Mouse (Mus musculus): Measurements from ENCODE around the gene Syne3.

Syne3 gene

DNA sequence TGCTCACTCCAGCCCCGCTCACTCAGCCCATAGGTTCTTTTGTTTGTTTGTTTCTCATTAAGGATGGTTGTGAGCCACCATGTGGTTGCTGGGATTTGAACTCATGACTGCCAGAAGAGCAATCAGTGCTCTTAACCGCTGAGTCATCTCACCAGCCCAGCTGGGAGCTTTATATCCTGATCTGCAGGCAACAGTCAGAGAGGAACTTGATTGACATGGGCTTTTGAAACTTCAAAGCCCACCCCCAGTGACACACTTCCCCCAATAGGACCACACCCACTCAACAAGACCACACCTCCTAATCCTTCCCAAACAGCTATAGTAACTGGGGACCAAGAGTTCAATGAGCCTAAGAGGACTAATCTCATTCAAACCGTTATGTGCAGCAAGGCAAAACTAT, 85.1 kb downstream of the Syne3 start:
- DNase-seq (ENCODE audit: low spot score in 2 of 2) = no peak

DNA sequence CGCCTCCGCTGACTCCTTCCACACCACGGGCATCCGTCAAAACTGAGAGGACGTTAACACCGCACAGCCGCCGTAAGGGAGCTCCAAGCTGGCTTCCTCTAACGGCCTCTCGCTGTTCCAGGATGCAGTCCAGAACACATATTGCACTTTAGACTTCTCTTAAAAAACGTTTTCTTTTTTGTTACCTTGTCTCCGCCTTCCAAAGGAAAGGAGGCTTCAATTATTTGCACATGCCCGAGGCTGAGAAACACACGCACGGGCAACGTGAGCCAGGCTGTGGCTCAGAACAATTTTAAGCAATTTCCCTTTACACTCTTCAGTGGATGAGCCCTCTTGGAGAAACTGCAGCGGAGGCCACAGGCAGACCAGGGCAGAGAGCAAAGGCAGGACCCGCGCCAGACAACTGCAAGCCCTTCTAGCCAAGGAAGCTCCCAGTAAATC, 85.6 kb downstream of the Syne3 start:
- no peak for DNase-seq (ENCODE audit: low spot score in 2 of 2)

DNA sequence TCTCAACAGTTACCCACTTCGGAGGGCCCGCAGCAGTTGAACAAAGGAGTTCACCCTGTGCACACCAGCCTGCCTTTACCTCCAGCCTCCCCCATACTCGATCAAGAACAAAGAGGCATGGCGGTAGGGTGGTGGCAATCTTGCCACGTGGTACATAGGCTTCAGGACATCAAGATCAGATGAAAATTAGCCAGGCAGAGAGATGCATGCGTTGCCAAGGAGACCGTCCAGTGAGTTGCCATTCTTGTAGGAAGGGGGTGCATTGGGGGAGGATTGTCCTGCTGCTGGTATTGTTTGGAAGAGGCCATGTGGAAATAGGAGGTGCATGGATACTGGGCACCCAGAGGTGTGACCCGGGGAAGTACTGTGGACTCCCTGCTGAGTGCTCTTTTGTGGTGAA, 87.0 kb downstream of the Syne3 start:
- no peak for DNase-seq (ENCODE audit: low spot score in 2 of 2)

DNA sequence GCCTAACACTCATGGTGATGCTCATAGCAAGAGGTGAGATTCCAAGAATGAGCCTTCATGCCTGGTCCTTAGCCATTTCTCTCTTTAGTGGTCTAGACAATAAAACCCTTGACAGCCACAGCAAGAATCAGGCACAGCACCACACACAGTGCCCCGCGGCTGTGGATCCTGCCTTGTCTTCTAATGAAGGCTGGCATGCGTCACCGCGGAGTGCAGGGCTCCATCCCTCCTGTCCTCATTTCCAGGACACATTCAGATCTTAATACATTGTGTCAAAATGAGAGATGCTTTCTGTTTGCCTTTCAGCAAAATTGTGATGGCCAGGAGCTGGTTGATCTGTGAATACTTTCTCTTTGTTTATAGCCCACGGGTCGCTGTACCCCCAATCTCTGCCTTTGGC, 88.5 kb downstream of the Syne3 start:
- no peak for DNase-seq (ENCODE audit: low spot score in 2 of 2)

DNA sequence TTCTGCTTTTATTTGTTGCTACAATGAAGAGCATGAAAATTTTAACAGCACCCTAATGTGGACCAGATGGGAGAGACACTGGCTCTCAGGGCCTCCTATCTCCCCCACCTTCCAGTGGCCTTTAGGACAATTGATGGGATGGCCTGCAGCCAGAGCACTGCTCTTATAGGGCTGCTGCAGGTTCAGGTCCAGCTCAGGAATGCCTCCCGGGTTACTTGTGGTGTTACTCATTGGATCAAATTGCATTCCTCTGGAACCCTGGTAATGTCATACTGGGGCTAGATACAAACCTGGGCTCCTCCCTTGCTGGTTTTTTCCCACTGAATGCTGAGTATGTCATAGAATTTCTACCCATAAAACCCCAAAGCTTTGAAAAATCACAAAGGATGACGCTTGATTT, 90.4 kb downstream of the Syne3 start:
- DNase-seq (ENCODE audit: low spot score in 2 of 2) = no peak

DNA sequence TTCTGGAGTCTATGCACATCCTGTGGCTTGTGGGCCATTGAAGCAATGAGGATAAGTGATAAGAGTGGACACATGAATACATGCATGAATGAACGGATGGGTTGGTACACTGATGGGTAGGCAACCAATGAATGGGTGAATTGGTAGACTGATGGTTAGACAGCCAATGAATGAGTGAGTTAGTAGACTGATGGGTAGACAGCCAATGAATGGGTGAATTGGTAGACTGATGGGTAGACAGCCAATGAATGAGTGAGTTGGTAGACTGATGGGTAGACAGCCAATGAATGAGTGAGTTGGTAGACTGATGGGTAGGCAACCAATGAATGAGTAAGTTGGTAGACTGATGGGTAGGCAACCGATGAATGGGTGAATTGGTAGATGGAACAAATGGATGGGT, 91.7 kb downstream of the Syne3 start:
- no peak for DNase-seq (ENCODE audit: low spot score in 2 of 2)

DNA sequence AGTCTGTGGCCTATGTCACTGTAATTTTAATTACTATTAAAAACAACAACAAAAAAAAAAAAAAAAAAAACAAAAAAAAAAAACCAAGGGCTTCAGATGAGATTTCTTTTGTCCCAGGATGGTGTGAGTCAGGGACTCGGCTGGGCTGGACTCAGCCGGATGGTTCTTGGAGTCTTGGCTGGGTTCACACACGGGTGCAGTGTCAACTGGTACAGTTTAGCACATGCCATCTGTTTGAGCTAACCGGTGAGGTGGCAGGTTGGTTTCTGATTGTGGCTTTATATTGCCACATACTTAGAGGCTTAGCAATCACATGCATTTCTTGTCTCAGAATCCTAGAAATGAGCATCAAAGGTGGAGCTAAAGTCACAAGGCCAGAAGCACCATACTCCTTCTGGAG, 92.3 kb downstream of the Syne3 start:
- DNase-seq (ENCODE audit: low spot score in 2 of 2) = no peak

DNA sequence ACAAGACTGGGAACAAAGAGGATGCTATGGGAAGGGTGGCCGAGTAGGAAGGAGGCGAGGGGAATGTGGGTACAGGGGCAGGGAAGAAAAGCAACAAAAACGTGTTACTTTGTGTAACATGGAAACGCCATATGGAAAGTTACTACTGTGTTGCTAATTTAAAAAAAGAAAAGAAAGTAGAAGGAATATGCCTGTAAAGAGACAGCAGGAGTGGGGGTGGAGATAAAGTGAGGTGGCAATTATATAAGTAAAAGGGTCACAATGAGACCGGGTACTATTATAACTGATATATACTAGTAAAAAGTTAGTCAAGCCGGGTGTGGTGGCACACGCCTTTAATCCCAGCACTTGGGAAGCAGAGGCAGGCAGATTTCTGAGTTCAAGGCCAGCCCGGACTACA, 92.8 kb downstream of the Syne3 start:
- no peak for DNase-seq (ENCODE audit: low spot score in 2 of 2)

DNA sequence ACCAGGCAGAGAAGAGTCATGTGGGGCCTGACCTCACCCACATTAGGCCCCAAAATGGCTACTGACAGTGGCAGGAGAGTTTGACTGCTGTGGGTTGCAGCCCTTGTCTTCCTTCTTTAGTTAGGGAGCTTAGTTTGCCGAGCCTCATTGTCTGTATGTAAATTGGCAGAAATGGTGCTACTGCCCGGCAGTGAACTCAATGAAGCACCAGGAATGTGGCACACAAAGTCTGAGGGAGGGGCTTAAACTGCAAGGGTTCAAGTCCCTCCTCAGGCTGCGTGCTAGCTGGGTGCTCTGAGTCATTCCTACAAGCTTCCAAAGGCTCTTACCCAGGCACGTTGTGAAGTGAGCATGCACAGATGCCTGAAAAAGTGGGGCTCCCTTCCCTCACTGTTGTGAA, 93.9 kb downstream of the Syne3 start:
- no peak for DNase-seq (ENCODE audit: low spot score in 2 of 2)

DNA sequence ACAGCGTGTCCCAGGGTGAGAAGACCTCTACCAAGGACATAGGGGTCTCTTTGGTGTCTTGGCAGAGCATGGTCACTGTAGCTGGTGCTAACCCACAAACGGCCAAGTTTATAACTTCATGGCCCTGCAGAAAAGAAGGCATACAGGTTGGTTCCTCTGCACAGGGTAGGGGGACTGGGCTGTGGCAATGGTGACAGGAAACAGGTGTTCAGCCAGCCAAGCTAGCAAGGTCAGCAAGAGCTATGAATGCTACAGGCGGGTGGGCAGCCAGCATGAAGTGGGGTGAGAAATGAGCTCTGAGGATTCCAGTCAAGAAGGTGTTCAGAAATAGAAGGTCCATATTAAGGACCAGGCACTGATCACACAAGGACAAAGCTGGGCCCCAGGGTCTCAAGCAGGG, 96.6 kb downstream of the Syne3 start:
- DNase-seq (ENCODE audit: low spot score in 2 of 2) = no peak

DNA sequence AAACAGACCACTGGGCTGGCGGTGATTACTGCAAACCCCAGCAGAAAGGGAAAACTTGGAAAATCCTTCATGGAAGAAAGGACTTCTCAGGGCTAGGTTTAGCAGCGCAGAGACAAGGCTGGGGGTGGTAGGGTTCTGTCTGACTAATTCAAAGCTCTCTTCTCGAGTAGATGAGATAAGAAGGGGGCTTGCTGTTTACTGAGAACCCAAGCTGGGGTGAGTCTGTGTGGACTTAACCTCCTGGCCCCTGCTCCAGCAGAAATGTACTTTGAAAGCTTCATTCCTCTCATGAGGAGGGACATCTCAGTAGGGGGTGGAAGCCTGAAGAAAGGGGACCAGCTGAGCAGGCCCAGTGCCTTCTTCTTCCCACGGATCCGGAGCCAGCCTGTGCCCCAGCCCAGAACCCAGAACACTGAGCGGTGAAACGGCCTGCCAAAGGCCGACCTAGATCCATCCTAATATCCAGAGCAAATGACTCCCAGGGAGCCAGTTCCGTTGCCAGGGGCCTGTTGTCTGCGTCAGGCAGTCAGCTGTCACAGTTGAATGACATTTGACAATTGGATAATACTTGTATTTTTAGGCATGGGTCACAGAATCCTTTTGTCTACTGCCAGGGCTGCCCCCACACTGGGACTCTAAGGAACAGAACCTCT, 97.2 kb downstream of the Syne3 start:
- DNase-seq (ENCODE audit: low spot score in 2 of 2) = no peak

DNA sequence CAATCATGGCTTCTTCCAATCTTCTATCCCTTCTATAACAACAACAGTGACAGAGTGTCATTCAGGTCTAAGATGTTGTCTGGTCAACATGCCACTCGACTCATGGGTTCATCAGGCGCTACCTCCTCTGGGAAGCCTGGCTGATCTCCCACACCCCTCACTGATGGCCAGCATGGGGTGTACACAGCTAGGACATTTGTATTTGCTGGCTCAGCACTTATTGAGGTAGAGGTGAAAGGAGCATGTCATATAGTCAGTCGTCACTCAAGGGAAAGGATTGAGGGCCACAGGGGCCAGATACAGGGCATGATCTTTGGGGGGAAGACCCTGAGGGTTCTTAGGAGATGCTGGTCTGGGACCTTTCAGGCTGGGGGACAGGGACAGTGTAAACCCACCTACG, 99.9 kb downstream of the Syne3 start:
- DNase-seq (ENCODE audit: low spot score in 2 of 2) = no peak

DNA sequence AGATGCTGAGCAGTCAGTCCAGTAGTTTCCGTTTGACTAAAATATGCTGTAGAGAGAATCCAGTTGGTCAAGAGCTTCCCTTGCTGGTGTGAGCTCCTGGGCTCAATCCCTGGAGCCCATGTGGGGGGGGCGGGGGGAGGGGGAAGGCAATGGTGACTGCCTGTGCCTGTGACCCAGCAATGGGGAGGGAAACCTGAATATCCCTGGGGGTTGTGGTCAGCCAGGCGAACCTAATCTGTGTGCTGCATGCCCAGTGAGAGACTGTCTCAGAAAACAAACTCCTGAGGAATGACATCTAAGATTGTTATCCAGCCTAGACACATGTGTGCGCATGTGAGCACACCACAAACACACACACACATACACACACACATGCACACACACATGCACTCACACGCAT, 100.6 kb downstream of the Syne3 start:
- DNase-seq (ENCODE audit: low spot score in 2 of 2) = no peak

DNA sequence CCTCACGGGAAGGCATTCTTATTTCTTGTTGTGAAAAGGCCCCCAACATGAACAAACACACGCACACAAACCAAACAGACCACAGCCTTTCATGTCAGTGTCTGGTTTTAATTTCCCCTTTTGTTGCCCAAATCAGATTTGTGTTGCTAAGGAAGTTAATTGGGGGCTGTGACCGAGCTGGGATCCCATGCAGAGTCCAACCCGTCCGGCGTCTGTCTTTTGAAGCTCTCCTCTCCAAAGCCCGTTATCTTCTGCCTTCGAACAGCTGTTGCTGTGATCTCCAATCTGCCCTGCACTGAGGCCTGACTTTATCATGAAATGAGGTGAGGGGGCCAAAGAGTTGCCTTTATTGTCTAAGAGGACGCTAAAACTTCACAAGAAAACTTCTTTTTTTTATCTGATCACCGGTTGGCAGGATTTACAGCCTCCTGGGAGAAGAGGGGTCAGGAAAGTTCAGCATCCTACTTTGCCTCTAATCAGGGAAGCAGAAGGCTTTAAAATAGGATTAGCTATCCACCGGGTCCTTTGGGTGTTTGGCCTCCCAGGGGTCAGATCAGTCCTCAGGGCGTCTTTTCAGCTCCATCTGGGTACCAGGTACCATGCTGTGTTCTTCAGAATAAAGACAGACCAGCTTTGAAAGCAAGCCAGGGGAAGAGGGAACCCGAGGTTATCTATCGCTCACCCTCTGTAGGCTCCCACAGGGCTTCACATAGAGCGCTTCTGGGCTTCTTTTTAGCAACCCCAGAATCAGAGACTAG, 101.4 kb downstream of the Syne3 start:
- DNase-seq (ENCODE audit: low spot score in 2 of 2) = no peak

DNA sequence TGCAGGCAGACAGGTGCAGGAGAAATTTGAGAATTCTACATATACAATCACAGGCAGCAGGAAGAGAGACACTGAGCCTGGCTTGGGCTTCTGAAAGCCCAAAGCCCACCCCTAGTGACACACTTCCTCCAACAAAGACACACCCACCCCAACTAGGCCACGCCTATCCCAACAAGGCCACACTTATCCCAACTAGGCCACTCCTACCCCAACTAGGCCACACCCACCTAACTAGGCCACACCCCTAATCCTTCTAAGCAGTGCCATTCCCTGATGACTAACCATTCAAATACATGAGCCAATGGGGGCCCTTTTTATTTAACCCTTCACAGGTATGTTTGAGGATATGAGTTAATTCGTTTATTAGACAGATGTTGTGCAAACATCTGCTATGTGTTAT, 102.5 kb downstream of the Syne3 start:
- no peak for DNase-seq (ENCODE audit: low spot score in 2 of 2)

DNA sequence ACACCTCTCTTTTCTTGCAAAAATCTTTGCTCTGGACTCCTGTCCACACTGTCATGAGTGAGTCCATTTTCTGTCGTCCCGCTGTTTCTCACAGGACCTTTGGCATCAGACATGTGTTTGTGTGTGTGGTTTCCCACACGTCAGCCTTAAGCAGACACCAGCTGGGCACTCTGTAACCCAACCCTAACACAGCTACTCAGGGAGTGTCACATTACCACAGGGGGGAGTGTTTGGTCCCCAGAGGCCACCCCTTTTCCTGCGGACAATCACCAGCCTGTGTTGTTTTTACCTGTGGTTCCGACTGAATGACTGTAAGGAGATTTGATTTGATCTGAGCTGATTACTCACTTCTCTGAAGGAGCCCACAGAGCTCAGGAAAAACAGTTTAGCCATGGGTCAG, 105.5 kb downstream of the Syne3 start:
- no peak for DNase-seq (ENCODE audit: low spot score in 2 of 2)

DNA sequence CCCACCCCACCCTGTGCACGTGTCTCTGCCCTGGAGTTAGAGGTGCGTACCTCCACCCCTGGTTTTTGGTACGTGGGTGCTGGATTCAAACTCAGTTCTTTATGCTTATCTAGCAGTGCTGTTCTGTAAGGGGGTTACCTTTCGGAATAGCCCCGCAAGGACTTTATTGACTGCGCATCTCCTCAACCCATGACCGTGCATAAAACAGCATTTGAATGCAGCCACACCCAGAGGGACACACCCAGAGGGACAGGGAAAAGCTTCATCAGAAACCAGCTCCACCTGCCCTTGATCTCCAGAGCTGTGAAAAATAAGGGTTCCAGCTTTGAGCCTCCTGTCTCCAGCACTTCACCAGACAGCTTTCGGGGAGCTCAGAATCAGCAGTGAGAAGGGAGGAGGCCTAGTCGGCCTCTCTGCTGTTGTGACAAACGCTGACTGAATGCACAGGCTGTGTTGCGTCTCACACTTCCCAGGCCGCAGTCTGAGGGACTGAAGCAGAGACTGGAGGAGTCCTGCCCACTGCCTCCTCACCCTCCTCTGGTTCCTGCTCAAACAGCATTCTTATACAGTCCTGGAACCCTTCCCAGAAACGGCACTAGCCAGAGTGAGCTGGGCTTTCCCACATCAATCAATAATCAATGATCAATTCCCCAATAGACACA, 107.1 kb downstream of the Syne3 start:
- DNase-seq (ENCODE audit: low spot score in 2 of 2) = no peak

DNA sequence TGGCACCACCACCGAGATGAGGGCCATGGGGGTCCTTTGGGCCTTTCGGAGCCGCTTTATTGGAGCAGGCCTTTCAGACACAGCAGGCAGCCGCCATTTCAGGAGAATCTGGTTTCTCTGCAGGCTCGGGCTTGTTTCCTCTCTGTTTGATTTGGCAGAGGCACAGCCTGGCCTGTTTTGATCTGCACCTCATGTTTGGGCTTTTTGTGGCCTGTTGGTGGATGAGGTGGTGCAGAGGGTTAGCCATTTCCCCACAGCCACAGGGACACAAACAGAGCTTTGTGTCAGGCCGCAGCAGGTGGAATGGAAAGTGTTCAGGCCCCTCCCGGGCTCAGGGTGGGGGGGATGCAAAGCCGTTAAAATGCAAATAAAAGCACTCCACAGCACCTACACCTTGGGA, 108.3 kb downstream of the Syne3 start:
- peak; percentile 60 to 65 for DNase-seq (ENCODE audit: low spot score in 2 of 2)

DNA sequence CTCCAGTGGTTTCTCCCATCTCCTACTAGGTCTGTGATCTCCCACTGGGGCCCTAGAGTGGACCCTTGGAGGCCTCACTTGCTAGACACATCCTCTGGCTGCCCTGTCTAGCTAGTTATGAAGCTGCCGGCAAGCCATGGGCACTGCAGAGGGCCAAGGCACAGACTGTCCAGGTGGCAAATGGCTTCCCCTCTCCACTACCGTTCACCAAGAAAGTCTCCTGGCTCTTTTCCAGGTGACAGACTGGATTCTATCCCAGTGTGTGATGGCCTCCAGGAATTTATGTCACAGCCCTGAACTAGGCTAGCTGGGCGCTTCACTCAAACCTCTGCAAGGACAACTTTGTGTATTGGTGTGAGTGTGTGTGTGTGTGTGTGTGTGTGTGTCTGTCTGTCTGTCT, 109.8 kb downstream of the Syne3 start:
- no peak for DNase-seq (ENCODE audit: low spot score in 2 of 2)

DNA sequence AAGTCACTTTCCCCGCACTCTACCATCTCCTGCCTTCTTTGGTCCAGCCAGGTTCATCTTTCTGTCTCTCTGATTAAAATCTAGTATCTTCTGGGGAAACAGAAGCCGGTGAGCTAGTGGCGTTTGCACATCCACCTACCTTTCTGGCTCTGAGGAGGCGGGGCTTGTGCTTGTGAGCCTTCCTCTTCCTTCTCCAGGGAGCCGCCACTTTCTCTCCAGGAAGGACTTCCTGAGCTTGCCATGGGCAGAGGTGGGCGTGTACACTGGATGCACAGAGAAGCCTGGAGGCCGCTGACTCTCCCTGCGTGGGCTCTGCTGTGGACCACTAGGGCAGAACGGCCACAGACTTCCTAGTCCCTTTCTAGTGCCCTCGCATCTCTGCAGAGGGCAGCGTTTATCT, 110.4 kb downstream of the Syne3 start:
- no peak for DNase-seq (ENCODE audit: low spot score in 2 of 2)

DNA sequence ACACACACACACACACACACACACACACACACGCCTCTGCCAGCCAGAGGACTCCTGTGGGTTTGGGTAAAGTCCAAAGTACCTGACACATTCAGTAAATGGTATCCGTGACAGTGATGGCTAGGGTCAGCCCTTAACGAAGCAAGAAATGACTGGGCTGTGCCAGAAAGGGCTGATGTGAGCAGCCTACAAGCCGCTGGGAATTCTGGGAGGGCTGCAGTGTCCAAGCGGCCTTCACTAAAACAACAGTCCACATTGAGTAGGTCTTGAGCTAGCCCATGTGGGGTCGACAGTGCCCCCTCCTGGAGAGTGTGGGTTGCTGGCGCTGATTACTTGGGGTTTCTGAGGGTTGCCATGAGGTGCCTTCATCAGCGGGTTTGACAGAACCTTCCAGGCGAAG, 110.9 kb downstream of the Syne3 start:
- no peak for DNase-seq (ENCODE audit: low spot score in 2 of 2)

DNA sequence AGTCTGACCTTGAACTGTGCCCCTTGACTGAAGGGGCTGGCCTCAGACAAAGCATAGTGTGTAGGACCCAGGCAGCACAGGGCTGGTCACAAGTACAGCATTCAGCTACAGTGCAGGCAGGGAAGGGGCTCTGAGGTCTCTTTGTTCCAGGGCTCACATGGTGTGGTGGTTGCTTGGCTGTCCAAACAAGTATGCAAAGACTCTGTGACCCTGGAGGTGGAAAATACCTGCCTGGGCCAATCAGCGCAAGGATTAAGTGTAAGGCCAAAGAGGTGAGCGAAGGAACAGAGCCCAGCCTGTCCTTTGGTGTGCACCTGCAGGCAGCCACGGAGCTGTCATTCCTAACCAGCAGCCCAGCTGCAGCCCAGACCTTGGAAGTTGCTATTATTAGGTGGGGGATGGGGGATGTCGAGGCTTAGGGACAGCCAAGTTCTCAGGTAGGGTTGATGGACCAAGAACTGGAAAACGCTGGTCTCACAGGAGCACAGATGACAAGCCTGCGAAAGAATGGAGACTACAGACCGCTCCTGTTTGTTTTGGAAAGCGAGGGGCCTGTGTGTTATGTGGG, 112.5 kb downstream of the Syne3 start:
- no peak for DNase-seq (ENCODE audit: low spot score in 2 of 2)

DNA sequence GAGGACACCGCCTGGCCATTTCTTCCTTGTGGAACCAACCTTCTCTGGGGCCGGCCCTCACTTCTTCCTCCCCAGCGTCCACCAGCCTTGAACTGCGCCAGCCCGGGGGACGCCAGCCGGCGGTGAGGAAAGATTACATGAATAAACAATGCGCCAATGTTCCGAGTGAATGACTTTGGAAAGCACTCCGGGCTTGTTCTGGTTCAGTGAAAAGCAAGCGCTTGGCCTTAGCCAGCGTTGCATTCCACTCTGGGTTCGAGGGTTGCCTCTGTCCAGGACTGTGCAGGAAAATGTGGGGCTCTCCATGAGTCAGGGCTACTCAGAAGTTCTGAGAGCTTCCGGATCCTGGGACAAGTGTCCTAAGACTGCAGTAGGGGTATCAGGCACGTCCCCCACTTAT, 113.0 kb downstream of the Syne3 start:
- no peak for DNase-seq (ENCODE audit: low spot score in 2 of 2)

Data from urinary bladder, postnatal 36 days (tissue).